Mouse (Mus musculus): ENCODE measurements at regions not wholly inside any gene's neighbourhood (a gene's known extent, or its start where the extent isn't known, plus 50 kb on each side); places are given as distances from the start of the nearest gene placed in this dataset.
"Not testable (repeated sequence)": the region's sequence is repeated elsewhere in the genome, so short reads cannot be mapped to it uniquely, and the experiment has no call there.

DNA sequence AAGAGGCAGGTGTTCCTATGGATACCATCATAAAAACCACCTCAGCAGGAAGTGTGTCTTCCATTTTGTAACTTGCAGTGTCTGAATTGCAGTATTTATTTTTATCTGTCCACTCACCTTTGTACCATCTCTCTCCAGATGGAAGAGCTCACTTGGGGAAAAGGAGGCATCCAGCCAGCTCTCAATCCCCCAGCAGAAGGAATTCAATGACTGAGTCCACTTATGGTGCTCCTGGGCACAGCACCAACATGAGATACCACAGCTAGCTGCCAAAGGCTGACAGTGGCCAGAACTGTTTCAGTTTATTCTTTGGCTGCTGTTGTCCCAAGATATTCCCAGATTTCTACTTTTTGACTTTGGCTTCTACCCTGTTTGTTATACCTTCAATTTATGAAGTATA lies 136.6 kb upstream of the Rps6ka3 start:
- DNase-seq = no peak

DNA sequence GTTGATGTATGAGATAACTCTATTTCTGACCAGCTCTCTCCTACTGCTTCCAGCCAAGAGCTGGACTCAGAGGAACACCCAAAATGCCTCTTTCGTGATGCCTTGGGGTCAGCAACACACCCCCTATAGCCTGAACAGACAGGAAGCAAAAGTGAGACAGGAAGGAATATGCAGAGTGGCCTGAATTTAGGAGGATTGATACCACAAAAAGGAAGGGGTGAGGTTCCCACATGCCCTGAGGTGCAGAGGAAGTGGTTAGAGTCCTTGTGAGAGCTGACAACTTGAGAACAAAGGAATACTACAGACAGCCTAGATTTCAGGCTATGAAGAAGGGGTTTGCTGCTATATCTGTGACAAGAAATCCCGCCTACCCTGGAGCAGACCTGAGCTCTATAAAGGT lies 129.6 kb upstream of the Rps6ka3 start:
- DNase-seq = no peak

DNA sequence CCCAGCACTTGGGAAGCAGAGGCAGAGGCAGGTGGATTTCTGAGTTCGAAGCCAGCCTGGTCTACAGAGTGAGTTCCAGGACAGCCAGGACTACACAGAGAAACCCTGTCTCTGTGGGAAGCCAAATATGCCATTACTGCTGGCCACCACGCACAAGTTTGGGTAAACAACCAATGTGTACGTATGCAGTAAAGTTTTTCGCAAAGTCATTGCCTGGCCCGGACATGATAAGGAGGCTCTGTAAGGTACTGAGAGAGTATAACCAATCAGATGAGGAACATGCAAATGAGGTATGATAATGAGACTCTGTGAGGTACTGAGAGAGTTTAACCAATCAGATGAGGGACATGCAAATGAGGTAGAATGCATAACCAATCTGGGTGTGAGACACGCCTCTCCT lies 99.5 kb upstream of the Rps6ka3 start:
- DNase-seq = not testable (repeated sequence)

DNA sequence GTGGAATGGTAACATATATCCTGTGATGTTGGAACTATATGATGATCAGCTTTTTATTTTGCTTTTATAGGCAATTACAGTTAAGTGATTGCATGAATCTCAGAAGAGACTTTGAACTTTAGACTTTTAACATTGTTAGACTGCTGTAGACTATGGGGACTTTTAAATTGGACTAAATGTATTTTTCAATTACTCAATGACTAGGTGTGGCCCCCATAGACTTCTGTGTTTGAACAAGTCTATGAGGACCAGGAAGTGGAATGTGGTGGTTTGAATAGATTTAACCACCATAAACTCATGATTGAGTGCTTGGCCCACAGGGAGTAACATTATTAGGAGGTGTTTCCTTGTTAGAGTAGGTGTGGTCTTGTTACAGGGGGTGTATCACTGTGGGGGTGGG lies 93.9 kb upstream of the Rps6ka3 start:
- DNase-seq = no peak

DNA sequence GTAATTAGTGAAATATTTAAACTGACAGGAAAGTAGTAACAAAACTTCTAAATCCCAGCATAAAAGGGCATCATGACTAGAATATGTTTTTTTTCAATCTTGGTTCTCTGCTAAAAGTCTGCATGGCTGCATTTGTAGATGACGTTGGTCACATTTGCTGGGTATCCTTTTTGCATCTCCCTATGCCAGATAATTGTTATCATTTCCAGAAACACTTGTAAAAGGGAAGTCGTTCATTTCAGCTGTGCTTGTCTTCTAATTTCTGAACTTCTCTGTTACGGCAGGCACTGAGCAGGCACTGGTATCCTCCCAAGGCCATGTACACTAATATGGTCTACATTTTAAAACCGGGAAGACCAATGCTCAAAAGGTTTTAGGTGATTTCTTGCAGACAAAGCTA lies 69.6 kb upstream of the Rps6ka3 start:
- no peak for DNase-seq

DNA sequence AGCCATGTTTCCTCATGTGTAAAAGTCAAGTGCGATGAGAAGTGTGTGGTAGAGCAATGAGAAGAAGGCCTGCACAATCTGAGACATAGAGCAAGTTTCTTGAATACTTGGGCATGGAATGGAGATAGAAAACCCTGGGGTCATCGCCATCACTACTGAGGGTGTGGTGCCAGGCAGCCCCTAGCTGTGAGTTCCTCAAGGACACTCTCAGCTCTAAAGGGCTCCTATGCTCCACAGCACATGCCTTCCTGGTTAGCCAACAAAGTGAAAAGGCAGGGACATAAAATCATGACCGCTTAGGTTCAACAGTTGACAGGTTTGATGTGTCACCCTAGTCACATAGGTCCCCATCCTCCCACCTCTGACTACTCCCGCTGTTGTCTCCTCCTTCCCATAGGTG lies 66.8 kb upstream of the Rps6ka3 start:
- DNase-seq = no peak

DNA sequence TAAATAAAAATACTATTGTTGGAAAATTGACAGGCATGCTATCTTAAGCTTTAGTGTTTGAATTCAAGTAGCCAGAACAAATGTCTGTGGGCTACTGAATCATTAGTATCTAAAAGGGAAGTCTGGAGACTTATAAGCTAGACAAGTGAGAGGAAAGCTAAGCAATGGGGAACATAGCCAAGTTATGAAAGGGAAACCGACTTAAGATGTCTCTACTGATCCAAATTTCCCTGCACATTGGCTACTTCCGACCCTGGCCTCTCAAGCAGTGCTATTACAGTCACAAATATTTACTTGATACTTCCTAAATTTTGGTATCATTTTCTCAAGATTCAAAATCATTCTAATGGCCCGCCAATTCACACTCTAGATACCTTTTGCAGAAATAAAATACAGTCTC lies 65.4 kb upstream of the Rps6ka3 start:
- DNase-seq = no peak

DNA sequence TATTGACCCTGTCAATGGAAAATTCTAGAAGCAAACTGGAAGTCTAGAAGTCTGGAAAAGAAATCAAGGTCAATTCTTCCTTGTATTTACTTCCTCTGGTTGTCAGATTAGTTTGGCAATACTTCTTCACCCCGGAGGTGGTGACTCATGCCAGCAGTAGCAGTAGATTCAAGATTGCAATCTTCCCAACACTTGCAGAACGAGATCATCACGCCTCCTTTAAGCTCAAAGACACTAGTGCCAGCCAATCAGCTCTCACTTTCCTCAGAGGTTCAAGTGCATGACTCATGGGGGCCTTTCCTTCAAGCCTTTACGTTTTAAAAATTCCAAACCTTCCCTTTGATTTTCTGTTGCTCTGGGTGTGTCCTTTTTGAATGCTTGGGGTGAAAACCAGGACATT lies 64.9 kb upstream of the Rps6ka3 start:
- DNase-seq = no peak

DNA sequence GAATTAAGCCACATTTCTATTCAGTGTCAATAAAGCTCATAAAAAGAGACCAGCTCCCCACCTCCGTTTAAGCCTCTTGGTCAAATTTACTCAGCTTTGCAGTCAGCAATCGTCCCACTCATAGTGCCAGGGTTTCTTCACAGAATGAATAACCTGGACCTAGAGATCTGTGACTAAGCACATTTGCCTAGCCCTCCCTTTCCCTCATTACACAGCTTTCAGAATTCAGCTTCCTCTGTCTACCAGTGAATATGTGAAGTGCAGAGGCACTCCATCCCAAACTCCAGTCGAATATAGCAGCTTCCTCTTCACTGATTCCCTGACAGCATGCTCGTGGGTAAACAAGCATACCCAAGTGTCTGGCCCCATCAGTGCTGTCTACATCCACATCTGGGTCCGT lies 54.3 kb upstream of the Rps6ka3 start:
- DNase-seq = no peak

DNA sequence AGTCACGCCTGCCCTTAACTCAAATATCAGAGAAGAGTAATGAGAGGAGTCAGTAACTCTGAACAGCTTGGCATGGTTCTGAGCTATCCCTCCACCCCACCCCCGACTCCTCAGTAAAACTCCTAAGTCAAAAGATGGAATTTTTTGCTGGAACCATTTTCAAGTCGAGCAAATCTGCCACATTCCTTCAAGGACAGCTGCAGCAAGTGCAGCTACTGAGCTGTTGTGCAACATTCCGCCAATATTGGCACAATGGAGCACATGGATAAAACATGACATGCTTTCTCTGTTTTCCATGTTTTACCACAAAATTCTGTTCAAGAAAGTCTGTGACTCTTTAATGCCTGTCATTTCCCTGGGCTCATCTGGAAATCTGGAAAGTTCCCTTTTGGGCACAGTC lies 53.1 kb upstream of the Rps6ka3 start:
- no peak for DNase-seq

DNA sequence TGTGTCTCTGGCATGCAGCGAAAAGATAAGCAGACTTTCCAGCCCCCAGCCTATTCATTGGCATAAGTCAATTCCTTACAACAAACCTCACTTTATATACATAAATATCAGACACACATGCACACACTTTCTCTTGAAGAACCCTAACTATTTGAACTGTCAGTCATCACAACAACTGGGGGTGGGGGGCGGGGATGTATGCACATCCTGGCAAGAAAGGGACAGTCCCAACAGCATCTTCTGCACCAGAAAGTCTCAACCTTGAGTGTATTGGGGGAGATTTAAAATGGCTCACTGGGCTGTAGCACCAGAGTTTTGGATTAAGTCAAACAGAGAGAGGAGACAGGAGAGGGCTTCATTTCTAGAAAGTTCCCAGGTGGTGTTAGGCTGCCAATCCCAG lies 50.4 kb upstream of the Rps6ka3 start:
- DNase-seq = no peak
